Mouse (Mus musculus) bone marrow, adult 2 months (tissue): ENCODE results near the gene Acer3. TPM values are rescaled to one million over a fixed set of nuclear protein-coding genes. Genes with fewer than 3 reads are reported as not detected.

Experiments used
- H3K27ac ChIP-seq: fragments of 200-500 bp; 2 replicates; pipeline ENCODE4 v1.5.1; 2012; ENCODE audit warnings: low read depth, mild to moderate bottlenecking, control low read depth, inconsistent platforms, low read length; ENCODE audit not compliant: control insufficient read depth, poor library complexity, insufficient read depth
- H3K4me1 ChIP-seq: fragments of 200-500 bp; 2 replicates; pipeline ENCODE4 v1.6.1; 2011; ENCODE audit warnings: low read length; ENCODE audit not compliant: control insufficient read depth, insufficient read depth
- H3K4me3 ChIP-seq: fragments of 200-500 bp; replicated peaks from 2 replicates; pipeline ENCODE3; 2011; ENCODE audit warnings: mild to moderate bottlenecking, low read depth, low read length, control low read depth; ENCODE audit not compliant: control insufficient read depth
- CTCF ChIP-seq: fragments of 200-500 bp; IDR thresholded peaks from 2 replicates; pipeline ENCODE4 v1.5.1; 2011; ENCODE audit warnings: low read length, control low read depth; ENCODE audit not compliant: control insufficient read depth, insufficient read depth
- POLR2A ChIP-seq: fragments of 200-500 bp; IDR thresholded peaks from 2 replicates; pipeline ENCODE4 v1.6.1; 2011; ENCODE audit warnings: low read depth, mild to moderate bottlenecking, control low read depth, low read length, borderline replicate concordance; ENCODE audit not compliant: control insufficient read depth
- WGBS: fragments of 180-500 bp; shearing (Covaris S2); methylation state at CpG from one replicate; pipeline ENCODE4 v1.1.7; 2018; 5-methylcytosine and 5-hydroxymethylcytosine counted together
- polyA plus RNA-seq: library from polyadenylated mRNA; stranded (reverse); fragments of >200 nt; gene quantifications from 2 replicates; pipeline ENCODE4 v1.2.4, GENCODE M21; 2011; ENCODE audit warnings: low replicate concordance; ENCODE audit not compliant: missing spikeins, insufficient read depth, insufficient read length

The Acer3 gene
- polyA plus RNA-seq, 1 experiment: 12.9 TPM

GRCm38 (mm10) chr7:98344361-98344760 is 23.4 kb upstream of the Acer3 start:
- no peak overlapping the region for H3K4me3 ChIP-seq
- WGBS: 18% methylated on average over 3 of the region's 3 CpGs
- H3K4me1 ChIP-seq: peaks cover 2% of the 10 kb centered on the region; the same call in 1 of the 2 replicates
- H3K27ac ChIP-seq: no peak overlapping the region
- TF ChIP-seq POLR2A (no peak), CTCF (peak; percentile 74)

- WGBS: 60% methylated on average over 3 of the region's 3 CpGs
- Histone ChIP-seq H3K4me3 (no peak overlapping the region), H3K4me1 (peaks cover 2% of the 10 kb centered on the region; the same call in 1 of the 2 replicates), H3K27ac (no peak overlapping the region)
- no peak for TF ChIP-seq CTCF
- no peak for TF ChIP-seq POLR2A
Measured at GRCm38 (mm10) chr7:98342249-98342648, 21.2 kb upstream of the Acer3 start.

GRCm38 (mm10) chr7:98341475-98341874 is 20.5 kb upstream of the Acer3 start:
- Histone ChIP-seq H3K4me1 (peaks cover 2% of the 10 kb centered on the region; the same call in 1 of the 2 replicates), H3K4me3 (peak overlapping the region; percentile 64), H3K27ac (no peak overlapping the region; the same call in 1 of the 2 replicates)
- TF ChIP-seq POLR2A (no peak), CTCF (peak; percentile 81)
- WGBS: 5% methylated on average over 13 of the region's 13 CpGs

- 68% methylated on average over 5 of the region's 5 CpGs for WGBS
- Histone ChIP-seq H3K4me1 (peaks cover 2% of the 10 kb centered on the region; the same call in 1 of the 2 replicates), H3K27ac (no peak overlapping the region), H3K4me3 (no peak overlapping the region)
- TF ChIP-seq POLR2A (no peak), CTCF (no peak)
Measured at GRCm38 (mm10) chr7:98340343-98340742, 19.3 kb upstream of the Acer3 start.

- TF ChIP-seq CTCF (no peak), POLR2A (no peak)
- H3K4me1 ChIP-seq: no peaks in the 10 kb centered on the region; the same call in 1 of the 2 replicates
- H3K4me3 ChIP-seq: no peak overlapping the region
- H3K27ac ChIP-seq: no peak overlapping the region
- 18% methylated on average over 3 of the region's 3 CpGs for WGBS
Measured at GRCm38 (mm10) chr7:98333987-98334386, 13.0 kb upstream of the Acer3 start.

- Histone ChIP-seq H3K4me1 (no peaks in the 10 kb centered on the region; the same call in 1 of the 2 replicates), H3K4me3 (no peak overlapping the region), H3K27ac (no peak overlapping the region)
- WGBS: 76% methylated on average over 5 of the region's 5 CpGs
- TF ChIP-seq POLR2A (no peak), CTCF (no peak)
Measured at GRCm38 (mm10) chr7:98333507-98333906, 12.5 kb upstream of the Acer3 start.

GRCm38 (mm10) chr7:98332678-98333397 is 11.8 kb upstream of the Acer3 start:
- H3K4me3 ChIP-seq: no peak overlapping the region
- WGBS: 79% methylated on average over 5 of the region's 5 CpGs
- H3K27ac ChIP-seq: no peak overlapping the region
- no peaks in the 10 kb centered on the region; the same call in 1 of the 2 replicates for H3K4me1 ChIP-seq
- TF ChIP-seq POLR2A (no peak), CTCF (no peak)

GRCm38 (mm10) chr7:98331932-98332331 is 10.9 kb upstream of the Acer3 start:
- Histone ChIP-seq H3K4me3 (no peak overlapping the region), H3K4me1 (no peaks in the 10 kb centered on the region; the same call in 1 of the 2 replicates), H3K27ac (no peak overlapping the region)
- WGBS: 39% methylated on average over 3 of the region's 3 CpGs
- TF ChIP-seq CTCF (no peak), POLR2A (no peak)
